Mouse (Mus musculus) monocyte, adult 5-6 weeks (primary cell): ENCODE results near the gene Gm2012. TPM values are rescaled to one million over a fixed set of nuclear protein-coding genes. Genes with fewer than 3 reads are reported as not detected.
"Not testable (repeated sequence)": the region's sequence is repeated elsewhere in the genome, so short reads cannot be mapped to it uniquely, and the experiment has no call there.

Source experiments
- ATAC-seq: fragments of 153-309, 156-312 bp; replicated peaks from 2 replicates; pipeline ENCODE4 v1.8.0; 2017; ENCODE audit warnings: mild to moderate bottlenecking; ENCODE audit not compliant: low TSS enrichment, insufficient number of reproducible peaks, severe bottlenecking, poor library complexity, low FRiP score
- total RNA-seq: library from RNA; stranded (forward); fragments of 200-1000, 200-491, 200-594 nt; gene quantifications from 3 replicates; pipeline ENCODE4 v1.2.3, GENCODE M21; 2017

The Gm2012 gene
- not detected in 3 replicates for total RNA-seq

GRCm38 (mm10) chrX:26231255-26231654 lies at the start of gene Gm2012:
Gm2012 (minus strand) TSS chrX:26231355.
- ATAC-seq: not testable (repeated sequence)

- not testable (repeated sequence) for ATAC-seq
These were observed 72.0 kb downstream of the Gm2012 start for GRCm38 (mm10) chrX:26159146-26159545.

Other genes starting within 250 kb of the Gm2012 start
- gene Gm5168, start 180.3 kb downstream of the Gm2012 start, total RNA-seq: not detected in 3 replicates
- not detected in 3 replicates for gene Gm2030, start 78.7 kb upstream of the Gm2012 start, total RNA-seq